ENCODE assay signal across 8 mouse cellular contexts in the genomic region with DNA sequence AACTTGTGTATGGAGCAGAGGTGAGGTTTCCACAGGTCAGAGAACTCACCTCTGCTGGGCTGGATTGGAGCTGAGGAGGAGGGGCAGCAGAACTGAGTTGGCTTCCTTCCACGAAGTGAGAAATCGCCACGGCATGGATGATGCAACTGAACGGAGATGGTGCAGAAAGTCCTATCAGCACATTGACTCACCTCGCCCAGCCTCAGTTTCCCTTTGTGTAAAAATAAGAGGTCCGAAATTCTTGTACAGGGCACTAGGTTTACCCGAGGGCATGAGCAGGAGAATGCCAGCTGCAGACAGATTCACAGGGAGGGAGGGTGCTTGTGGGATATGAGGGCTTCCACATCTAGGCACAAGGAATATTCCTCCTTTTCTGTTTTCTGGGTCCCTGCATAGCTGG.
DNase-seq lines count a peak whose midpoint lies in the region; ATAC-seq and TF ChIP-seq lines count a peak whose summit lies in the region.

No protein-coding gene starts in this region.

- H3K9me3 ChIP-seq in embryonic facial prominence, embryonic 10.5 days: no peaks in the 10 kb centered on the region
- H3K9me3 ChIP-seq in heart, postnatal 0 days (replicated peaks; ENCODE audit: control insufficient read depth, low read length): no peaks in the 10 kb centered on the region
- H3K9me3 ChIP-seq in midbrain, embryonic 10.5 days (replicated peaks): no peaks in the 10 kb centered on the region

- no peak for TF ChIP-seq CTCF in heart, postnatal 0 days (IDR thresholded peaks at IDR 0.05; ENCODE audit: low read depth)

- no peak overlapping the region for H3K4me3 ChIP-seq in embryonic facial prominence, embryonic 10.5 days
- no peak overlapping the region for H3K4me3 ChIP-seq in heart, postnatal 0 days (ENCODE audit: low read depth, low read length)
- H3K4me3 ChIP-seq in midbrain, embryonic 10.5 days: peak overlapping the region; percentile 61

- peaks cover 43% of the 10 kb centered on the region for H3K27me3 ChIP-seq in embryonic facial prominence, embryonic 10.5 days (replicated peaks; ENCODE audit: low read depth, poor library complexity, severe bottlenecking)
- no peaks in the 10 kb centered on the region for H3K27me3 ChIP-seq in heart, postnatal 0 days (ENCODE audit: control insufficient read depth, insufficient read depth, low read length)
- peaks cover 48% of the 10 kb centered on the region for H3K27me3 ChIP-seq in midbrain, embryonic 10.5 days (ENCODE audit: low read depth, poor library complexity, severe bottlenecking)

- peaks cover 25% of the 10 kb centered on the region for H3K4me1 ChIP-seq in embryonic facial prominence, embryonic 10.5 days
- peaks cover 19% of the 10 kb centered on the region; the same call in 1 of the 2 replicates for H3K4me1 ChIP-seq in heart, postnatal 0 days (ENCODE audit: control insufficient read depth, insufficient read depth)
- peaks cover 20% of the 10 kb centered on the region for H3K4me1 ChIP-seq in midbrain, embryonic 10.5 days

- H3K36me3 ChIP-seq in embryonic facial prominence, embryonic 10.5 days (replicated peaks): no peaks in the 10 kb centered on the region
- no peaks in the 10 kb centered on the region for H3K36me3 ChIP-seq in heart, postnatal 0 days (replicated peaks; ENCODE audit: control insufficient read depth, insufficient read depth, low read length)
- H3K36me3 ChIP-seq in midbrain, embryonic 10.5 days: no peaks in the 10 kb centered on the region

- TF ChIP-seq EP300 in heart, postnatal 0 days (IDR thresholded peaks at IDR 0.05; ENCODE audit: low read depth): no peak

- peak; percentile 95 for DNase-seq in heart, adult 11 months
- no peak for DNase-seq in heart, adult 8-10 months (ENCODE audit: low spot score)
- DNase-seq in embryonic facial prominence, embryonic 10.5 days (ENCODE audit: low spot score): no peak
- no peak for DNase-seq in heart, postnatal 0 days (ENCODE audit: low spot score)
- no peak for DNase-seq in midbrain, embryonic 10.5 days (ENCODE audit: low spot score)
- no peak for DNase-seq in natural killer cell, adult 2 months (ENCODE audit: low spot score in 2 of 2)
- DNase-seq in embryo, embryonic 9.5 days (ENCODE audit: extremely low spot score): no peak

- H3K27ac ChIP-seq in embryonic facial prominence, embryonic 10.5 days (replicated peaks): peak overlapping the region; percentile 91
- peak overlapping the region; percentile 95 for H3K27ac ChIP-seq in heart, postnatal 0 days (ENCODE audit: low read depth)
- H3K27ac ChIP-seq in midbrain, embryonic 10.5 days (replicated peaks): 0 out of 2 replicates have a peak overlapping the region, but pooled peaks have one; percentile 88

- no peak overlapping the region for H3K4me2 ChIP-seq in heart, postnatal 0 days (ENCODE audit: low read depth, low read length)

- no peak for ATAC-seq in heart, postnatal 0 days (ENCODE audit: insufficient read depth, low read depth)
- no peak for ATAC-seq in megakaryocyte progenitor cell, adult 5-6 weeks (replicated peaks; ENCODE audit: poor library complexity)

- WGBS in embryonic facial prominence, embryonic 10.5 days: 66% methylated on average over 7 of the region's 7 CpGs
- 36% methylated on average over 7 of the region's 7 CpGs for WGBS in heart, postnatal 0 days
- 69% methylated on average over 7 of the region's 7 CpGs for WGBS in midbrain, embryonic 10.5 days

- no peak overlapping the region; the same call in 1 of the 2 replicates for H3K9ac ChIP-seq in heart, postnatal 0 days (replicated peaks; ENCODE audit: low read depth, low read length)
